Mouse (Mus musculus): Measurements from ENCODE around the gene Abcc4.

DNA sequence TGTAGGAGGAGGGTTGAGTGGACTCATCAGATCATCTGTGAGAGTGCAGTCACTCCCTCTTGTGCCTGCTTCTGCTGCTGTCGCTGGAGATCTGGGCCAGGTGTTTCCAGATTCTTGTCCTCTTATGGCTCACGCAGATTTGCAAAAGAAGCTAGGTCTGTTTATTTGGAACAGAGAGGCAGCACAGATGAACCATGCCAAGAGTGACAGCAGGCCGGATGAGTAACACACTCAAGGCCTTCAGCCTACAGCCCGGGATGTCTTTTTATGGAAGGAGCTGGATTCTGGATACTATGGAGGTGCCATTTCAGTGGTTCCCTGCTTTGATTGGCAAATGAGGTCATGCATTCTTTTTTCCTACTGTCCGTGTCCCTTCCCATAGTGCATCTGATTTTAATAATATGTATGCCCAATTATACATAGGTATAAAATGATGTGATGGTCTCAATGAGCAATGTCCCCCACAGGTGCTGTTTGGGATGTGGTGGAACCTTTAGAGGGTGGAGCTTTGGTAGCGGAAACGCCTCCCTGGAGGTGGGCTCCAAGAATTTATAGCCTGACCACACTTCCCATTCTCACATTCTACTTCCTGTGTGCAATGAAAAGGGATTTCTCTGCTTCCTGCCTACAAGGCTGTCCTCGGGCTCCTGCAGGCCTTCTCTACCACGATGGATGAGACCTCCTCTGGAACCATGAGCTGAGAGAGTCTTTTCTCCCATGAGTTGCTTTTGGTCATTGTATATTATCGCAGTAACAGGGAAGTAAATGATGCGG lies 18.1 kb upstream of the Abcc4 start:
- TF ChIP-seq CTCF (IDR thresholded peaks at IDR 0.05; ENCODE audit: extremely low read depth, insufficient read depth, low read length) = no peak
- TF ChIP-seq POLR2A (IDR thresholded peaks at IDR 0.05; ENCODE audit: extremely low read depth, insufficient read depth, low read length) = no peak
